Mouse (Mus musculus) embryonic facial prominence, embryonic 13.5 days (tissue): ENCODE measurements around the gene Cacna2d1. TPM values are rescaled to one million over a fixed set of nuclear protein-coding genes. Genes with fewer than 3 reads are reported as not detected.

Experiments
- ATAC-seq: fragments of 200-750 bp; cut with Nextera tagmentation; 2 replicates; pipeline ENCODE4 v1.8.0; 2017; ENCODE audit warnings: low read depth; ENCODE audit not compliant: insufficient number of reproducible peaks, insufficient read depth, low FRiP score, low TSS enrichment
- H3K27ac ChIP-seq: fragments of 300-500 bp; sonication (generic); 2 replicates; pipeline ENCODE4 v1.5.1; 2015; ENCODE audit warnings: moderate library complexity, mild to moderate bottlenecking, inconsistent platforms
- H3K27me3 ChIP-seq: fragments of 300-500 bp; sonication (generic); 2 replicates; pipeline ENCODE4 v1.6.1; 2015; ENCODE audit warnings: mild to moderate bottlenecking, inconsistent platforms
- H3K36me3 ChIP-seq: fragments of 300-500 bp; sonication (generic); 2 replicates; pipeline ENCODE4 v1.6.1; 2015; ENCODE audit warnings: mild to moderate bottlenecking, inconsistent platforms
- H3K4me1 ChIP-seq: fragments of 300-500 bp; sonication (generic); 2 replicates; pipeline ENCODE4 v1.6.1; 2015; ENCODE audit warnings: inconsistent platforms
- H3K4me2 ChIP-seq: fragments of 300-500 bp; sonication (generic); 2 replicates; pipeline ENCODE4 v1.6.1; 2015; ENCODE audit warnings: moderate library complexity, mild to moderate bottlenecking, inconsistent platforms
- H3K4me3 ChIP-seq: fragments of 300-500 bp; sonication (generic); 2 replicates; pipeline ENCODE4 v1.5.1; 2015; ENCODE audit warnings: mild to moderate bottlenecking, inconsistent platforms
- H3K9ac ChIP-seq: fragments of 300-500 bp; sonication (generic); 2 replicates; pipeline ENCODE4 v1.6.1; 2015; ENCODE audit warnings: mild to moderate bottlenecking, inconsistent platforms
- H3K9me3 ChIP-seq: fragments of 300-500 bp; sonication (generic); 2 replicates; pipeline ENCODE4 v1.6.1; 2016; ENCODE audit warnings: inconsistent platforms
- WGBS: fragments of 180-500 bp; shearing (Covaris S2); methylation state at CpG from one replicate; pipeline ENCODE4 v1.1.7; 2015; ENCODE audit warnings: mixed read lengths; 5-methylcytosine and 5-hydroxymethylcytosine counted together
- polyA plus RNA-seq: library from polyadenylated mRNA; unstranded; fragments of >200 nt; fragmentation: Nextera tagmentation; extraction: Ambion mirVana; gene quantifications from 2 replicates; pipeline ENCODE4 v1.2.1, GENCODE M21; 2015

Gene Cacna2d1
- polyA plus RNA-seq, 1 experiment from 2014 or later = 11.4 TPM

DNA sequence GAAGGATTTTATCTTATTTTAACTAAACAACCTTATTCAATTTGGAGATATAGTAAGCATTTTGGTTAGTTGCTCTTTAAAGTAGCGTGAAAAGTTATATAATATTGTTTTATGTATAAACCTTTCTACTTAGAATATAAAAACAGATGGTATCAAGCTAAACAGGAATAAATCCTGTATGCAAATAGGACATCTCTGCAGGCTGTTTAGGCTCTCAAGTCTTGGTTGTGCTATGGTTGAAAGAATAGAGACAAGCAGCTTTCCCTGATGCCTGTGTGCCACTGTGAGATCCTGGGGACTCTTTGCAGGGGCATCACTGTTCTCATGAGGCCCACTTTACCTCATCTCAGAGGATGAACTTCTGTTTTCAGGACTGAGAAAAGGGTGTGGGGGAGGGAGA, 179.4 kb downstream of the Cacna2d1 start:
- Histone ChIP-seq H3K27me3 (no peaks in the 10 kb centered on the region), H3K4me1 (peaks cover 4% of the 10 kb centered on the region), H3K4me3 (no peak overlapping the region), H3K9me3 (no peaks in the 10 kb centered on the region), H3K4me2 (no peak overlapping the region), H3K9ac (no peak overlapping the region), H3K36me3 (no peaks in the 10 kb centered on the region), H3K27ac (no peak overlapping the region)
- no peak for ATAC-seq
- 82% methylated on average over 1 of the region's 1 CpGs for WGBS

GRCm38 (mm10) chr5:16121334-16121733, 186.8 kb downstream of the Cacna2d1 start:
- 83% methylated on average over 11 of the region's 11 CpGs for WGBS
- no peaks in the 10 kb centered on the region for H3K27me3 ChIP-seq

GRCm38 (mm10) chr5:16122110-16122509, 187.6 kb downstream of the Cacna2d1 start:
- no peak overlapping the region for H3K27ac ChIP-seq
- ATAC-seq = no peak
- no peak overlapping the region for H3K4me2 ChIP-seq
- 88% methylated on average over 6 of the region's 6 CpGs for WGBS
- H3K36me3 ChIP-seq = no peaks in the 10 kb centered on the region
- H3K9me3 ChIP-seq = no peaks in the 10 kb centered on the region
- no peak overlapping the region for H3K4me3 ChIP-seq
- H3K9ac ChIP-seq = no peak overlapping the region
- H3K27me3 ChIP-seq = no peaks in the 10 kb centered on the region
- no peaks in the 10 kb centered on the region for H3K4me1 ChIP-seq

More at GRCm38 (mm10) chr5:16121334-16121733, 186.8 kb downstream of the Cacna2d1 start:
- Histone ChIP-seq H3K27ac (no peak overlapping the region), H3K9me3 (no peaks in the 10 kb centered on the region), H3K4me3 (no peak overlapping the region), H3K4me2 (no peak overlapping the region), H3K4me1 (no peaks in the 10 kb centered on the region), H3K36me3 (no peaks in the 10 kb centered on the region), H3K9ac (no peak overlapping the region)
- ATAC-seq = no peak

- H3K9ac ChIP-seq = no peak overlapping the region
- H3K9me3 ChIP-seq = no peaks in the 10 kb centered on the region
- no peaks in the 10 kb centered on the region for H3K4me1 ChIP-seq
- no peaks in the 10 kb centered on the region for H3K27me3 ChIP-seq
- WGBS = 84% methylated on average over 6 of the region's 6 CpGs
- ATAC-seq = no peak
- no peak overlapping the region for H3K27ac ChIP-seq
- H3K36me3 ChIP-seq = no peaks in the 10 kb centered on the region
- H3K4me2 ChIP-seq = no peak overlapping the region
- no peak overlapping the region for H3K4me3 ChIP-seq
These were observed 200.0 kb downstream of the Cacna2d1 start for GRCm38 (mm10) chr5:16134286-16135094.

DNA sequence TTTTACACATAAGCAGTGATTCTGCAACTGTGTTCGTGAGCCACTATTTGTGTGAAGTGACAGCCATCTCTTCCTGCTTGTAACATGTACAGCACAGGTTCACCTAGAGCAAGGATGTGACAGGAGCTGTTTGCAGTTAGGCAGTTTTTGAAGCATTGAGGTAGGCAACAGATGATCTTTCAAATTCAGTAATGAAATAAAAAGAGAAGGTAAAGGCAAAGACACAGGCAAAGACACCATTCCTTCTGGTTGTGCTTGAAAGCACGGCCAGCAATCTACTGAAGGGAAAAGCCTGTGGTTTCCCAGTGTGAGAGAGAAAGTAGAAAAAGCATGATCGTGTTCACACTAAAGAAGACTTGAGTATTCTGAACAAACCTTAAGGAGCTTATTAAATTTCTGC, 201.5 kb downstream of the Cacna2d1 start:
- Histone ChIP-seq H3K27ac (no peak overlapping the region), H3K9me3 (no peaks in the 10 kb centered on the region), H3K9ac (no peak overlapping the region), H3K27me3 (no peaks in the 10 kb centered on the region), H3K4me3 (no peak overlapping the region), H3K4me1 (no peaks in the 10 kb centered on the region), H3K4me2 (no peak overlapping the region), H3K36me3 (no peaks in the 10 kb centered on the region)
- ATAC-seq = no peak
- WGBS = 83% methylated on average over 3 of the region's 3 CpGs

- H3K4me3 ChIP-seq = no peak overlapping the region
- no peaks in the 10 kb centered on the region for H3K4me1 ChIP-seq
- H3K9ac ChIP-seq = no peak overlapping the region
- no peak overlapping the region for H3K27ac ChIP-seq
- H3K27me3 ChIP-seq = no peaks in the 10 kb centered on the region
- H3K4me2 ChIP-seq = no peak overlapping the region
- ATAC-seq = no peak
- WGBS = 79% methylated on average over 2 of the region's 2 CpGs
- no peaks in the 10 kb centered on the region for H3K36me3 ChIP-seq
- no peaks in the 10 kb centered on the region for H3K9me3 ChIP-seq
These were observed 202.3 kb downstream of the Cacna2d1 start for GRCm38 (mm10) chr5:16136839-16137238.

GRCm38 (mm10) chr5:16146602-16147001, 212.1 kb downstream of the Cacna2d1 start:
- ATAC-seq = no peak

DNA sequence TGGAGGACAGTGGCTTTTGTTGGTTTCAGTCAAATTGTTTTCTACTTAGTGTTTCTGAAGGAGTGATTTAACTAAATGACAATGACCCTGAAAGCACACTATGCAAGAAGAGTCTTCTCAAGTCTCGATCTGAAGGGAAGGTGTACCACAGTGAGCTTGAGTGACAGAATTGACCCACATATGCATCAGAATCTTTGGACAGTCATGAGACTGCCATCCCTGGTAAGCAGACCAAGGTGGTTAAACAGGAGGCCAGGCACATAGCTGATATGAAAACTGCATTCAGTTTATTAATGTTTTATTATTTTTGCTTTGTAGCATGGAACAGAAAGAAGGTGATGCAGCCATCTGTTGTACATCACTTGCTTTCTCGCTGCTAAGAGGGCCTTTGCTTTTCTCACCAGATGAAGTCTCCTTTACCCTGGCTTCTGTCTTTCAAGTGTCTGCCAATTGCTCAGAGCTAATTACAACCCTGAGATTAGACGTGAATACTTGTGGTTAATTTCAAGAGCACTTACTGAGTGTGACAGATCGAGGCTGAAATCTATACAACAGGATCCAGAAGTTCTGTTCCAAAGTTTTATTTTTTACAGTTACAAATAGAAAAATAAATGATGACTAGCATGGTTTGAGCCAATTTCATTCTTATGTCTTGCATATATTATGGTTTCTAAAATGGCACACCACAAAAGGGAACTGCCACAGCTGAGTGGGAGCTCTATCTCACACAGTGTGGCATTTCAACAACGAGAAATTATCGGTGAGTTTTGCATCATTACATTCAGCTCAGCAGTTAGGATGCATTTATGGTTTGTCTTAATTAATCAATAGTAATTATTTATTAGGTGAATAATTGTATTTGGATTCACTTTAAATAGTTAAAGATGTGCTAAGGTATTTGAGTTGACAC, 221.1 kb downstream of the Cacna2d1 start:
- Histone ChIP-seq H3K9me3 (no peaks in the 10 kb centered on the region), H3K4me1 (no peaks in the 10 kb centered on the region), H3K36me3 (no peaks in the 10 kb centered on the region), H3K4me2 (no peak overlapping the region), H3K9ac (no peak overlapping the region), H3K27me3 (no peaks in the 10 kb centered on the region), H3K4me3 (no peak overlapping the region), H3K27ac (no peak overlapping the region)
- 67% methylated on average over 6 of the region's 6 CpGs for WGBS
- no peak for ATAC-seq

More at GRCm38 (mm10) chr5:16146602-16147001, 212.1 kb downstream of the Cacna2d1 start:
- Histone ChIP-seq H3K27ac (no peak overlapping the region), H3K9me3 (no peaks in the 10 kb centered on the region), H3K4me3 (no peak overlapping the region), H3K4me2 (no peak overlapping the region), H3K27me3 (no peaks in the 10 kb centered on the region), H3K36me3 (no peaks in the 10 kb centered on the region), H3K9ac (no peak overlapping the region), H3K4me1 (no peaks in the 10 kb centered on the region)
- WGBS = 83% methylated on average over 1 of the region's 1 CpGs

GRCm38 (mm10) chr5:16163270-16163669, 228.8 kb downstream of the Cacna2d1 start:
- no peaks in the 10 kb centered on the region for H3K36me3 ChIP-seq
- no peak for ATAC-seq
- H3K27me3 ChIP-seq = no peaks in the 10 kb centered on the region
- no peak overlapping the region for H3K4me3 ChIP-seq
- no peak overlapping the region for H3K4me2 ChIP-seq
- H3K9ac ChIP-seq = no peak overlapping the region
- H3K4me1 ChIP-seq = no peaks in the 10 kb centered on the region
- H3K9me3 ChIP-seq = no peaks in the 10 kb centered on the region
- no peak overlapping the region for H3K27ac ChIP-seq

DNA sequence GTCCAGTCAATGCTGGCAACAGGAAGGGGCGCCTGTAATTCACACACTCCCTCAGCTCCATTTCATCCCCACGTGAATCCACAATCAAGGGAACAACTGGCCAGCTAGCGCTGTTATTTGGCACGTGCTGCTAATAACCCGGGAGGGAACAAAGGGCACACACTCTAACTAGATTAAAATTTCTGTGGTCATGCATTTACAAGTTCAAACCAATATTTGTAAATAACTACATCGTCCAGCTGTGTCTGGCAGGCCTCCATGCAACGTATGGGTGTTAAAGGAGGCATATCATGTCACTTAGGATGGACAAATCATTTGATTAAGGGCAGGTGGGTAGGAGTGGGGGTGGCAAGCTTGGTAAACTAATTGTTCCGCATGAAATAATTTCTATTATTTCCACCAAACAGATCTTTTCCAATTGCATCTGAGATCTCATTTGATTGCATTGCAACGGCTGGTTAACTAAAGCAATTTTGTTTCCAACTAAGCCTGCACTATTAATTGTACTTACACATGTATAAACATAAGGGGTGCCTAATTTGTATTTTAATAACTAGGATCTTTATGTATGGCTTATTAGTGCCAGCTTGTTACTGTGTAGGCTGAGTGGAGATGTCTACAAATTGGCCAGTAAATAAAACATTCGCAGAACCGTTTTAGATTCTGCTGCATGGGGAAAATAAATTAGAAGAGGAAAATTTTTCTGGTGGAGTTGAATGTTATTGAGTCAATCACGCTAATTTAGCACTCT, 231.8 kb downstream of the Cacna2d1 start:
- Histone ChIP-seq H3K4me3 (no peak overlapping the region), H3K27me3 (no peaks in the 10 kb centered on the region), H3K27ac (no peak overlapping the region), H3K4me1 (no peaks in the 10 kb centered on the region), H3K4me2 (no peak overlapping the region), H3K9me3 (no peaks in the 10 kb centered on the region), H3K9ac (no peak overlapping the region), H3K36me3 (no peaks in the 10 kb centered on the region)
- 67% methylated on average over 12 of the region's 12 CpGs for WGBS
- no peak for ATAC-seq

DNA sequence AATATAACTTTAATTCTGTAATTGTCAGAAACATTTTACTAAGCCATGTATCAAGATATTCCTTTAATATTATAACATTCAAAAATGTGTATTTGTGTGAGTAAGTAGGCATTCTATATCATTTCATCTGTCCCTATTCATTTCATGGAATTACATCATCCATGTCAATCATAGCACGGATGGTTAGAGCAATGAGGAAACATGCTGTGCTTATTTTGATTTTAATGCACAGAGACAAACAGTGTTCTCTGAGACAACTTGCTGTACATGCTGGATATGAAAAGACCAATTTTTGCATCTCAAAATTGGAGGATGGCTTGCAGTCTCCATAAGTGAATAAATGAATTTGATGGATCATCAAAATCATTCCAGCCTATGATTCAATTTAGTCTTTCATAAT, 232.4 kb downstream of the Cacna2d1 start:
- 76% methylated on average over 1 of the region's 1 CpGs for WGBS

More for the DNA sequence above, 232.4 kb downstream of the Cacna2d1 start:
- no peaks in the 10 kb centered on the region for H3K27me3 ChIP-seq
- no peak overlapping the region for H3K4me2 ChIP-seq
- H3K4me1 ChIP-seq = no peaks in the 10 kb centered on the region
- no peaks in the 10 kb centered on the region for H3K36me3 ChIP-seq
- H3K27ac ChIP-seq = no peak overlapping the region
- H3K4me3 ChIP-seq = no peak overlapping the region
- ATAC-seq = no peak
- no peaks in the 10 kb centered on the region for H3K9me3 ChIP-seq
- no peak overlapping the region for H3K9ac ChIP-seq
